Mouse (Mus musculus) gastrocnemius, adult 2 months (tissue): ENCODE data around the gene BC048679. TPM values are rescaled to one million over a fixed set of nuclear protein-coding genes. Genes with fewer than 3 reads are reported as not detected.
"Not testable (repeated sequence)": the region's sequence is repeated elsewhere in the genome, so short reads cannot be mapped to it uniquely, and the experiment has no call there.

ENCODE experiments used
- DNase-seq: peaks from one replicate; pipeline ENCODE4 v3.0.0; 2022
- H3K27ac ChIP-seq: fragments of 200-600 bp; 2 replicates; pipeline ENCODE4 v1.8.1; 2022; ENCODE audit warnings: mild to moderate bottlenecking
- H3K4me3 ChIP-seq: fragments of 200-600 bp; 2 replicates; pipeline ENCODE4 v1.8.1; 2022; ENCODE audit warnings: mild to moderate bottlenecking, moderate library complexity
- CTCF ChIP-seq: fragments of 200-600 bp; IDR thresholded peaks from 2 replicates; pipeline ENCODE4 v1.8.1; 2022; ENCODE audit warnings: antibody characterized with exemption, mild to moderate bottlenecking, moderate library complexity
- intact Hi-C: fragments of 180-260 bp; cut with DNase I; formaldehyde crosslinking; loops from one replicate; pipeline ENCODE4 v1.15.1; 2025
- total RNA-seq, 2 experiments: library from RNA; stranded (reverse); gene quantifications; 2 replicates each; pipeline ENCODE4 v1.2.3; 2021

The BC048679 gene
- total RNA-seq, 2 experiments from 2014 or later: 1.4 to 10.7 TPM

DNA sequence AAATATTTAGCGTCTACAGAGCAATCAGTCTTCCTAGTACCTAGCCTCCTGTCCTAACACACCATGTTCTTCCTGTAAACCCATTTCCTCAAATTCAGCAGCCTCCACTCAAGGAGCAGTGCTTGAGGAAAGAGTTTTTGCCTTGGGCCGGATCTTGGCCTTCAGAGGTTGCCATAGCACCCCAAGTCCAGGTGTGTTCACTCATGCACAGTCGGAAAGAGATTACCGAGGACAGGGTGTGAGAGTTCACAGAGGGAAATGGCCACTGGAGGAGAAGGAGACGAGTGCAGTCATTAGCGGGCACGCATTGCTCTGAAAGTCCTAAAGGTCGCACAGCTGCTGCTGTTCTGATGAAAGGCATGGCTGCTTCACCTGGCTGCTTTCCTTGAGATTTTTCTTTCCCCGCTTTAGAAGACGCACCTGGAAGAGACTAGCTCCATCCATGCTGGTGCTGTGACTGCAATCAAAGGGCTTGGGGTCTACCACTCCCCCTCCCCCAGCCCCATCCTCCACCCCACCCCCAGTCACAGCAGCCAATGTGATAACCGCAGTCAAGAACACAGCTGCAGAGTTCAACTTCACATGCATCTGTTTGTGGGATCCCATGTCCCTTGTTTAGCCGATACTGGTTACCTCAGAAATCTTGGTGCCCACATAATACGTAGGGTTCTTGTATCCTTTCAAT lies 17.0 kb upstream of the BC048679 start:
- TF ChIP-seq CTCF: no peak
- DNase-seq: no peak
- H3K4me3 ChIP-seq: no peak overlapping the region
- H3K27ac ChIP-seq: no peak overlapping the region
- intact Hi-C loops: no loop called here

GRCm38 (mm10) chr7:81501050-81501449 lies 3.0 kb upstream of the BC048679 start:
- no peak for DNase-seq
- intact Hi-C loops: no loop called here
- Histone ChIP-seq H3K27ac (no peak overlapping the region), H3K4me3 (no peak overlapping the region)
- no peak for TF ChIP-seq CTCF

- no peak for TF ChIP-seq CTCF
- DNase-seq: no peak
- intact Hi-C loops: no loop called here
- H3K27ac ChIP-seq: no peak overlapping the region
- H3K4me3 ChIP-seq: no peak overlapping the region
Observed at GRCm38 (mm10) chr7:81497171-81497570, 910 bp downstream of the BC048679 start.

- intact Hi-C loops: loop anchor here (2.0 kb wide), 1 partner anchor 39 kb away; the partner anchor contains the start of gene Cpeb1
Observed at GRCm38 (mm10) chr7:81493331-81494021, 4.6 kb downstream of the BC048679 start, which contains the start of gene Ap3b2. Ap3b2 (minus strand) TSS chr7:81493925.

DNA sequence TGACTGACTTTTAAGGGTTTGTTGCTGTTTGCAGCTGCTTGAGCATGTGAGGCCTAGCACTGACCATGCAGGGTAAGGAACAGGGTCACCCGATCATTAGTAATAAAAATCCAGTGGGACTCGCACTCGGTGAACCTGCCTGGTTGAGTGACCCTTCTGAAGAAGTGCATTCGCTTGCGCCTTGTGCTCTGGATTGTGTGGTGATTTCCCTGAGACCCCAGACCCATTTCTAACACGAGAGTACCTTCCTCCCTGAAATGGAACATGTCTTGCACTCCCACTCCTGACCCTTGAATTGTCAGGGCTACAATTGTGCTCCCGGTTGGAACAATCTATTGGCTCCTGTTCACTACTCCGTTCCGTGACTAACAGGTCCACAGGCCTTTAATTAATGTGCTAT lies 5.5 kb downstream of the BC048679 start:
- no peak for TF ChIP-seq CTCF
- intact Hi-C loops: loop anchor here (2.0 kb wide), 1 partner anchor 38 kb away; the partner anchor contains the start of gene Cpeb1
- DNase-seq: no peak
- peak overlapping the region; percentile 70 for H3K4me3 ChIP-seq
- no peak overlapping the region for H3K27ac ChIP-seq

More at GRCm38 (mm10) chr7:81493331-81494021, 4.6 kb downstream of the BC048679 start, which contains the start of gene Ap3b2:
- TF ChIP-seq CTCF: no peak
- Histone ChIP-seq H3K27ac (no peak within 1 kb of the TSS), H3K4me3 (peak within 1 kb of the TSS; percentile 70)
- peak; percentile 81 for DNase-seq

DNA sequence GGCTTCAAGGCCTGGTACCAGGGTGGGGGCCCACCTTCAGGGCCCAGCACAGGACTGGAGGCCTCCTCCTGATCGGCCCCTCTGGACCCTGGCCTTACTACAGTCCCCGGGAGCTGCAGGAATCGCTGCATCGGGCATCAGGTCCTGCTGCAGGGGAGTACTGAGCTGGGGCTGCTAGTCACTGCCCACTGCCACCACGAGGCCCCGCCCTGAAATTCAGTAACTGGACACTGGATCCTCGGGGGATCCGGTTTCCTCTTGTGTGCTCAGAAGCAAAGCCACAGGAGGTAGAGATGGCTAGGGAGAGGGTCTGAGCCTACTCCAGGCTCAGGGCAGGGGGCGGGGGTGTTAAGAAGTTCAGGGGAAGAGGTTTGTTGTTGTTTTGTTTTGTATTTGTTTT lies 8.4 kb downstream of the BC048679 start:
- no peak overlapping the region for H3K27ac ChIP-seq
- intact Hi-C loops: no loop called here
- H3K4me3 ChIP-seq: no peak overlapping the region
- no peak for TF ChIP-seq CTCF
- DNase-seq: no peak

GRCm38 (mm10) chr7:81480800-81481199 lies 17.3 kb downstream of the BC048679 start:
- no peak overlapping the region for H3K4me3 ChIP-seq
- TF ChIP-seq CTCF: no peak
- no peak for DNase-seq
- intact Hi-C loops: no loop called here
- no peak overlapping the region for H3K27ac ChIP-seq

GRCm38 (mm10) chr7:81479531-81480090 lies 18.5 kb downstream of the BC048679 start:
- no peak for TF ChIP-seq CTCF
- intact Hi-C loops: no loop called here
- peak overlapping the region; percentile 20; the same call in 1 of the 2 replicates for H3K27ac ChIP-seq
- no peak for DNase-seq
- no peak overlapping the region for H3K4me3 ChIP-seq

GRCm38 (mm10) chr7:81478261-81478660 lies 19.8 kb downstream of the BC048679 start:
- H3K27ac ChIP-seq, DNase-seq, intact Hi-C loops, H3K4me3 ChIP-seq: not testable (repeated sequence)

DNA sequence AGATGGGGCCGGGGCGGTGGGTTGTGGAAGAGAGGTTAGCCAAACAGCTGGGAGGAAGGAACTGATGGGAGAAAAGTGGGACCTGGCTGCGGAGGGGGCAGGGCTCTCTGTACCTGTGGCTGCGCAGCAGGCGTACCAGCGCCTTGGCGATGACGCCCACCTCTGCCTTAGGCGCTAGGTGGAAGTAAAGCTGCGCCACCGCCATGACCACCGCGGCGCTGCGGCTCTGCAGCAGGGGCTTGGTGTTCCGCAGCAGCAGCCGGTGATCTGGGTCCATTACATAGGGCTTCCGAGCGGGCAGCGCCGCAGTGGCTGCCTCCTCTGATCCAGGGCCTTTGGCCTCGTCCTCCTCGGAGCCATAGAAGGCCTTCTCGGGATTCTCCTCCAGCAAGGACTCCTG lies 21.2 kb downstream of the BC048679 start:
- no peak for DNase-seq
- H3K4me3 ChIP-seq: no peak overlapping the region
- TF ChIP-seq CTCF: no peak
- no peak overlapping the region for H3K27ac ChIP-seq
- intact Hi-C loops: no loop called here

- no peak overlapping the region for H3K27ac ChIP-seq
- no peak for TF ChIP-seq CTCF
- DNase-seq: no peak
- H3K4me3 ChIP-seq: no peak overlapping the region
- intact Hi-C loops: no loop called here
Observed at GRCm38 (mm10) chr7:81475221-81475620, 22.9 kb downstream of the BC048679 start.

- no peak for DNase-seq
- Histone ChIP-seq H3K4me3 (no peak overlapping the region), H3K27ac (no peak overlapping the region)
- intact Hi-C loops: no loop called here
- no peak for TF ChIP-seq CTCF
Observed at GRCm38 (mm10) chr7:81464906-81465450, 33.1 kb downstream of the BC048679 start.

- DNase-seq: no peak
- intact Hi-C loops: no loop called here
- no peak overlapping the region for H3K4me3 ChIP-seq
Observed at GRCm38 (mm10) chr7:81464116-81464515, 34.0 kb downstream of the BC048679 start.

More at GRCm38 (mm10) chr7:81464116-81464515, 34.0 kb downstream of the BC048679 start:
- H3K27ac ChIP-seq: no peak overlapping the region
- no peak for TF ChIP-seq CTCF
